In genomic region chr1:40131631-40132030, GRCm38 (mm10) we compare ENCODE assay signal across 16 mouse cellular contexts. TPM values are rescaled to one million over a fixed set of nuclear protein-coding genes. Genes with fewer than 3 reads are reported as not detected.
"Had no signal": no experiment of that assay in that cellular context is flagged by ENCODE, and none has a peak within 500 bp of the region (broad histone marks: within the 10 kb centered on the region; RNA-seq: fewer than 3 reads in every experiment).

No protein-coding gene starts in this region.

- H3K27me3 ChIP-seq: limb, embryonic 12.5 days; liver, embryonic 13.5 days; neural tube, embryonic 12.5 days; stomach, embryonic 15.5 days had no signal

- H3K4me2 ChIP-seq: limb, embryonic 12.5 days; liver, embryonic 13.5 days; neural tube, embryonic 12.5 days; stomach, embryonic 15.5 days had no signal

- H3K36me3 ChIP-seq: limb, embryonic 12.5 days; liver, embryonic 13.5 days; neural tube, embryonic 12.5 days; stomach, embryonic 15.5 days had no signal

- H3K27ac ChIP-seq: layer of hippocampus, adult 2 months; limb, embryonic 12.5 days; liver, embryonic 13.5 days; neural tube, embryonic 12.5 days; stomach, embryonic 15.5 days had no signal

- ATAC-seq: liver, postnatal 0 days had no signal

- DNase-seq: kidney, adult 18-20 months; kidney, postnatal 10 days; kidney, postnatal 4 days; liver; liver, embryonic 13.5 days; liver, postnatal 0 days; midbrain, embryonic 14.5 days; right cerebral cortex, postnatal 4 days; thymus, adult 2 months; thymus, postnatal 25 days had no signal

- H3K4me3 ChIP-seq: layer of hippocampus, adult 2 months; limb, embryonic 12.5 days; liver, embryonic 13.5 days; neural tube, embryonic 12.5 days; stomach, embryonic 15.5 days had no signal

- H3K4me1 ChIP-seq: limb, embryonic 12.5 days; liver, embryonic 13.5 days; neural tube, embryonic 12.5 days; stomach, embryonic 15.5 days had no signal

- H3K9me3 ChIP-seq: limb, embryonic 12.5 days; liver, embryonic 13.5 days; neural tube, embryonic 12.5 days; stomach, embryonic 15.5 days had no signal

- H3K9ac ChIP-seq: limb, embryonic 12.5 days; liver, embryonic 13.5 days; liver, postnatal 0 days; neural tube, embryonic 12.5 days; stomach, embryonic 15.5 days had no signal

RNA-seq across cellular contexts. Expression of gene Il1r2, which starts 57.8 kb away (rescaled TPM):
- total RNA-seq: layer of hippocampus, adult 2 months had no signal
- polyA plus RNA-seq: kidney, embryonic 14.5 days; testis, adult 2 months had no signal
